Mouse (Mus musculus) lung, postnatal 0 days (tissue): ENCODE data around the gene Plekhm1. TPM values are rescaled to one million over a fixed set of nuclear protein-coding genes. Genes with fewer than 3 reads are reported as not detected.

Experiments used
- ATAC-seq: fragments of 200-750 bp; cut with Nextera tagmentation; 2 replicates; pipeline ENCODE4 v1.8.0; 2017; ENCODE audit warnings: moderate library complexity
- DNase-seq: peaks from one replicate; pipeline ENCODE4 v3.0.0-alpha.2; 2016; ENCODE audit warnings: low spot score
- H3K27ac ChIP-seq: fragments of 300-500 bp; sonication (generic); 2 replicates; pipeline ENCODE4 v1.5.1; 2014; ENCODE audit warnings: antibody characterized with exemption, mild to moderate bottlenecking, low read length, mixed read lengths
- H3K27me3 ChIP-seq: fragments of 300-500 bp; sonication (generic); replicated peaks from 2 replicates; pipeline ENCODE4 v1.6.1; 2014; ENCODE audit warnings: low read length, mixed read lengths; ENCODE audit not compliant: insufficient read depth
- H3K36me3 ChIP-seq: fragments of 300-500 bp; sonication (generic); 2 replicates; pipeline ENCODE4 v1.6.1; 2014; ENCODE audit warnings: low read length, mixed read lengths; ENCODE audit not compliant: insufficient read depth
- H3K4me1 ChIP-seq: fragments of 300-500 bp; sonication (generic); 2 replicates; pipeline ENCODE4 v1.6.1; 2014; ENCODE audit warnings: antibody characterized with exemption, low read depth, low read length, mixed read lengths; ENCODE audit not compliant: insufficient read depth
- H3K4me2 ChIP-seq: fragments of 300-500 bp; sonication (generic); replicated peaks from 2 replicates; pipeline ENCODE4 v1.6.1; 2014; ENCODE audit warnings: low read depth, mild to moderate bottlenecking, low read length, moderate library complexity, mixed read lengths
- H3K4me3 ChIP-seq: fragments of 300-500 bp; sonication (generic); 2 replicates; pipeline ENCODE4 v1.5.1; 2014; ENCODE audit warnings: low read depth, low read length
- H3K9ac ChIP-seq: fragments of 300-500 bp; sonication (generic); replicated peaks from 2 replicates; pipeline ENCODE4 v1.6.1; 2014; ENCODE audit warnings: low read depth, mild to moderate bottlenecking
- H3K9me3 ChIP-seq: fragments of 300-500 bp; sonication (generic); 2 replicates; pipeline ENCODE4 v1.6.1; 2016; ENCODE audit warnings: low read length, mixed read lengths
- CTCF ChIP-seq: IDR thresholded peaks from 2 replicates; pipeline ENCODE4 v1.5.1; 2016; ENCODE audit warnings: antibody characterized with exemption, mild to moderate bottlenecking
- EP300 ChIP-seq: IDR thresholded peaks from 2 replicates; pipeline ENCODE4 v1.6.1; 2016; ENCODE audit warnings: antibody characterized with exemption, mild to moderate bottlenecking, control low read depth
- WGBS: fragments of 180-500 bp; shearing (Covaris S2); extraction: QIAGEN DNeasy Blood & Tissue Kit; methylation state at CpG from one replicate; pipeline ENCODE4 v1.1.7; 2014; 5-methylcytosine and 5-hydroxymethylcytosine counted together
- polyA plus RNA-seq: library from polyadenylated mRNA; unstranded; fragments of >200 nt; fragmentation: Nextera tagmentation; extraction: Ambion mirVana; gene quantifications from 2 replicates; pipeline ENCODE4 v1.2.1, GENCODE M21; 2015

The Plekhm1 gene
- polyA plus RNA-seq, 1 experiment from 2014 or later: 8.1 TPM

DNA sequence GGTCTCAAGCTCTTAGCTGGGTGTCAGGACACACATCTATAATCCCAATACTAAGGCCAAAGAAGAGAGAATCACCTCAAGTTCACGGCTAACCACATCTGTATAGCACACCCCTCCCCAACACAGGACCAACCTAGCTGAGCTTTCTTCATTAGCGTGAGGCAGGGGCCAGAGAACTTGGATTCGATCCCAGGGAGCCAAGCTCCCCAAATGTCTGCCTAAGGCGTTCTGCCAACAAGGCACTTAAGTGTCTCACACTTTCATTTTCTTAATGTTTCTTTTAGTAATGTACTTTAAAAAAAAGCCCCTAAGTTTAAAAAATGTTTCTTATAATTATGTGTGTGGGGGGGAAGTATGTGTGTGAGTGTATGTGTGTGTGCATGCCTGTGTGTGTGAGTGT, 91.8 kb downstream of the Plekhm1 start:
- TF ChIP-seq CTCF: no peak
- no peak for TF ChIP-seq EP300
- H3K27me3 ChIP-seq: no peaks in the 10 kb centered on the region
- no peak for DNase-seq

GRCm38 (mm10) chr11:103320196-103320595, 92.3 kb downstream of the Plekhm1 start:
- WGBS: 81% methylated on average over 8 of the region's 8 CpGs

More for the DNA sequence above, 91.8 kb downstream of the Plekhm1 start:
- H3K36me3 ChIP-seq: no peaks in the 10 kb centered on the region
- no peak overlapping the region for H3K4me3 ChIP-seq
- H3K4me2 ChIP-seq: no peak overlapping the region
- ATAC-seq: no peak
- 32% methylated on average over 4 of the region's 4 CpGs for WGBS
- no peak overlapping the region for H3K27ac ChIP-seq
- no peaks in the 10 kb centered on the region for H3K4me1 ChIP-seq
- H3K9ac ChIP-seq: no peak overlapping the region
- no peaks in the 10 kb centered on the region for H3K9me3 ChIP-seq

DNA sequence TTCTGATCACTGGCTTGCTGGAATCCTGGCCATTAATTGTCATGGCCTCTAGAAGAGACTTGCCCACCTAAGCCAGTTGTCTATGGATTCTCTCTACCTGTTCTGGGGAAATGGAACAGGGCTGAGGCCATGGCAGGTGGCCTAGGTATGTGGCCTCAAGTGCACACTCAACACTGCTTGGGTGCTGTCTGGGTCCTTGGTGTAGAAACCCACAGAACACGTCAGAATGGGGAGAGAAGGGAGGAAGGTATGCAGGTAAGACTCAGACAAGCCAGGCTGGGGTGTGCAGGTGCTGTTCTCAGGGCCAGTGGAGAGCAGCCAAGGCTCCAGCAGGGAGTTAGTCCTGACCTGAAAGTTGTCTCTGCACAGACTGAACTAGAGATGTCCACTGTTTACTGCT, 94.4 kb downstream of the Plekhm1 start:
- TF ChIP-seq EP300: no peak
- no peak for TF ChIP-seq CTCF
- WGBS: 38% methylated on average over 1 of the region's 1 CpGs

More at GRCm38 (mm10) chr11:103320196-103320595, 92.3 kb downstream of the Plekhm1 start:
- H3K27ac ChIP-seq: no peak overlapping the region
- H3K9ac ChIP-seq: no peak overlapping the region
- TF ChIP-seq EP300 (no peak), CTCF (no peak)
- DNase-seq (no peak), ATAC-seq (no peak)
- no peaks in the 10 kb centered on the region for H3K9me3 ChIP-seq
- H3K27me3 ChIP-seq: no peaks in the 10 kb centered on the region
- no peaks in the 10 kb centered on the region for H3K4me1 ChIP-seq
- H3K36me3 ChIP-seq: no peaks in the 10 kb centered on the region
- no peak overlapping the region for H3K4me2 ChIP-seq
- no peak overlapping the region for H3K4me3 ChIP-seq

GRCm38 (mm10) chr11:103315379-103315778, 97.1 kb downstream of the Plekhm1 start:
- H3K27ac ChIP-seq: no peak overlapping the region
- no peak for DNase-seq

More for the DNA sequence above, 94.4 kb downstream of the Plekhm1 start:
- Histone ChIP-seq H3K4me2 (no peak overlapping the region), H3K9ac (no peak overlapping the region), H3K4me3 (no peak overlapping the region), H3K9me3 (no peaks in the 10 kb centered on the region), H3K36me3 (no peaks in the 10 kb centered on the region), H3K27ac (no peak overlapping the region), H3K27me3 (no peaks in the 10 kb centered on the region), H3K4me1 (no peaks in the 10 kb centered on the region)
- ATAC-seq (peak; percentile 71), DNase-seq (peak; percentile 53)

DNA sequence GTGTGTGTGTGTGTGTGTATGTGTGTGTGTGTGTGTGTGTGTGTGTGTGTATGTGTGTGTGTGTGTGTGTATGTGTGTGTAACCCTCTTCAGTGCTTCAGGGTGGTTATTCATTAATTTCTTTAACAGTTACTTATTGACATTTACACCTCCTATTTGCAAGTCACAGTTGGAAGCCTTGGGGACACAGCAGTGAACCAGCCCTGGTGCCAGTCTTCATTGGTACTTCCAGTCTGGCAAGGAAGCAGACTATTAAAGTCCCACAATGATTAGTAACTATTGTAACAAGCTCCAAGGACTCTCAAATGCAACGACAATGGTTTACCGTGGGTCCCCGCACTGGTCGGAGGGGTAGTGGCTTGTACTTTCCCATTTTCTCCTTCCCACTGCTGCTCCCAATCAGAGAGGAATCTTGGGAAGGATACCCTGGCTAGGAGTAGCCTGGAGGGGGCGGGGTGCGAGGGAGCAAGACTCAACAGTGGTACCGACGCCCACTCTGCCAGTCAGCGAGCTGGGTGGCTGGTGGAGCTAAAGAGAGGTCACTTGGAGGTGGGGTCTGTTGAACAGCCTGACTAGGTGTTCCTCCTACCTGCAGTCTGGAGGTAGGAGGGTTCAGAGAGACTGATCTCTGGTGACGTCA, 97.6 kb downstream of the Plekhm1 start:
- Histone ChIP-seq H3K4me1 (peaks cover 6% of the 10 kb centered on the region; the same call in 1 of the 2 replicates), H3K4me3 (no peak overlapping the region), H3K27ac (no peak overlapping the region), H3K27me3 (no peaks in the 10 kb centered on the region), H3K4me2 (no peak overlapping the region), H3K9ac (no peak overlapping the region), H3K9me3 (no peaks in the 10 kb centered on the region), H3K36me3 (no peaks in the 10 kb centered on the region)
- ATAC-seq (no peak), DNase-seq (no peak)
- TF ChIP-seq EP300 (no peak), CTCF (no peak)
- 59% methylated on average over 10 of the region's 10 CpGs for WGBS

More at GRCm38 (mm10) chr11:103315379-103315778, 97.1 kb downstream of the Plekhm1 start:
- H3K27me3 ChIP-seq: no peaks in the 10 kb centered on the region
- no peak for ATAC-seq
- TF ChIP-seq CTCF (no peak), EP300 (no peak)
- 71% methylated on average over 5 of the region's 5 CpGs for WGBS
- peaks cover 6% of the 10 kb centered on the region; the same call in 1 of the 2 replicates for H3K4me1 ChIP-seq
- H3K4me2 ChIP-seq: no peak overlapping the region
- no peak overlapping the region for H3K9ac ChIP-seq
- H3K4me3 ChIP-seq: no peak overlapping the region
- no peaks in the 10 kb centered on the region for H3K36me3 ChIP-seq
- no peaks in the 10 kb centered on the region for H3K9me3 ChIP-seq

Other genes with a start within 250 kb of the Plekhm1 start
- 4.1 and 4.9 TPM in 2 replicates for gene Fmnl1, start 241.6 kb downstream of the Plekhm1 start, polyA plus RNA-seq
- gene 1700023F06Rik, start 204.1 kb downstream of the Plekhm1 start, polyA plus RNA-seq: 0.38 and 0.44 TPM in 2 replicates
- not detected in 2 replicates for gene Spata32, start 194.3 kb downstream of the Plekhm1 start, polyA plus RNA-seq
- gene Map3k14, start 145.2 kb downstream of the Plekhm1 start, polyA plus RNA-seq: 2.6 and 4.0 TPM in 2 replicates
- gene Arhgap27, start 49.0 kb downstream of the Plekhm1 start, polyA plus RNA-seq: 18.5 and 20.0 TPM in 2 replicates
- gene Lrrc37a, start 91.9 kb upstream of the Plekhm1 start, polyA plus RNA-seq: not detected in 2 replicates
- not detected in 2 replicates for gene Gm884, start 208.5 kb upstream of the Plekhm1 start, polyA plus RNA-seq
- gene Lyzl6, start 226.2 kb upstream of the Plekhm1 start, polyA plus RNA-seq: not detected in 2 replicates
- 0.18 and 0.19 TPM in 2 replicates for gene Rprml, start 236.9 kb upstream of the Plekhm1 start, polyA plus RNA-seq